15 mouse cellular contexts compared by ENCODE assay signal in genomic region chr1:163285539-163285938, GRCm38 (mm10).
"Had no signal": no experiment of that assay in that cellular context is flagged by ENCODE, and none has a peak within 500 bp of the region (broad histone marks: within the 10 kb centered on the region; RNA-seq: fewer than 3 reads in every experiment).

No protein-coding gene starts in this region.

- H3K4me3 ChIP-seq: kidney, embryonic 15.5 days; liver, embryonic 15.5 days; lung, embryonic 15.5 days; megakaryocyte, embryonic 14.5 days; midbrain, embryonic 15.5 days; neural tube, embryonic 13.5 days; stomach, embryonic 15.5 days had no signal

- H3K4me2 ChIP-seq: kidney, embryonic 15.5 days; liver, embryonic 15.5 days; lung, embryonic 15.5 days; midbrain, embryonic 11.5 days; midbrain, embryonic 15.5 days; neural tube, embryonic 13.5 days; stomach, embryonic 15.5 days had no signal

- H3K27me3 ChIP-seq: kidney, embryonic 15.5 days; liver, embryonic 15.5 days; lung, embryonic 15.5 days; megakaryocyte, embryonic 14.5 days; midbrain, embryonic 15.5 days; neural tube, embryonic 13.5 days; stomach, embryonic 15.5 days had no signal

- H3K9me3 ChIP-seq: kidney, embryonic 15.5 days; liver, embryonic 15.5 days; lung, embryonic 15.5 days; megakaryocyte, embryonic 14.5 days; midbrain, embryonic 15.5 days; neural tube, embryonic 13.5 days; stomach, embryonic 15.5 days had no signal

- H3K36me3 ChIP-seq: kidney, embryonic 15.5 days; liver, embryonic 15.5 days; lung, embryonic 15.5 days; midbrain, embryonic 15.5 days; neural tube, embryonic 13.5 days; stomach, embryonic 15.5 days had no signal

- DNase-seq: kidney, postnatal 25 days; left cerebral cortex, postnatal 4 days; lung, postnatal 14 days; right cerebral cortex, postnatal 14 days; thymus, adult 2 months; thymus, postnatal 36 days had no signal

- H3K9ac ChIP-seq: kidney, embryonic 15.5 days; liver, embryonic 15.5 days; lung, embryonic 15.5 days; midbrain, embryonic 15.5 days; neural tube, embryonic 13.5 days; stomach, embryonic 15.5 days had no signal

- H3K4me1 ChIP-seq: liver, embryonic 15.5 days; midbrain, embryonic 15.5 days had no signal

- ATAC-seq: midbrain, embryonic 15.5 days had no signal

- H3K27ac ChIP-seq: kidney, embryonic 15.5 days; liver, embryonic 15.5 days; lung, embryonic 15.5 days; macrophage; midbrain, embryonic 15.5 days; neural tube, embryonic 13.5 days; stomach, embryonic 15.5 days had no signal
